Mouse (Mus musculus): ENCODE results near the gene Prep.

The Prep gene

GRCm38 (mm10) chr10:45180677-45181326 is 113.8 kb downstream of the Prep start:
- DNase-seq (ENCODE audit: low read depth, low spot score): no peak

- no peak for DNase-seq (ENCODE audit: low read depth, low spot score)
Measured at GRCm38 (mm10) chr10:45181344-45181743, 114.3 kb downstream of the Prep start.

GRCm38 (mm10) chr10:45185457-45185856 is 118.5 kb downstream of the Prep start:
- DNase-seq (ENCODE audit: low read depth, low spot score): no peak

GRCm38 (mm10) chr10:45193330-45194310 is 126.6 kb downstream of the Prep start:
- no peak for DNase-seq (ENCODE audit: low read depth, low spot score)

GRCm38 (mm10) chr10:45194531-45194930 is 127.5 kb downstream of the Prep start:
- no peak for DNase-seq (ENCODE audit: low read depth, low spot score)

- DNase-seq (ENCODE audit: low read depth, low spot score): no peak
Measured at GRCm38 (mm10) chr10:45204582-45204981, 137.6 kb downstream of the Prep start.

- DNase-seq (ENCODE audit: low read depth, low spot score): no peak
Measured at GRCm38 (mm10) chr10:45210201-45210600, 143.2 kb downstream of the Prep start.

- DNase-seq (ENCODE audit: low read depth, low spot score): no peak
Measured at GRCm38 (mm10) chr10:45216676-45217075, 149.7 kb downstream of the Prep start.

Data from CD4-positive, CD25-positive, alpha-beta regulatory T cell, adult 2 months (primary cell).